Mouse (Mus musculus) spleen, adult 12 weeks (tissue): ENCODE measurements around the gene Arl11.
A peak's percentile ranks its signal among the peaks of the same experiment; 100 is the strongest.
"Not testable (repeated sequence)": the region's sequence is repeated elsewhere in the genome, so short reads cannot be mapped to it uniquely, and the experiment has no call there.

Experiments
- DNase-seq: peaks from one replicate; pipeline ENCODE4 v3.0.0; 2022; ENCODE audit warnings: low spot score

Gene Arl11

DNA sequence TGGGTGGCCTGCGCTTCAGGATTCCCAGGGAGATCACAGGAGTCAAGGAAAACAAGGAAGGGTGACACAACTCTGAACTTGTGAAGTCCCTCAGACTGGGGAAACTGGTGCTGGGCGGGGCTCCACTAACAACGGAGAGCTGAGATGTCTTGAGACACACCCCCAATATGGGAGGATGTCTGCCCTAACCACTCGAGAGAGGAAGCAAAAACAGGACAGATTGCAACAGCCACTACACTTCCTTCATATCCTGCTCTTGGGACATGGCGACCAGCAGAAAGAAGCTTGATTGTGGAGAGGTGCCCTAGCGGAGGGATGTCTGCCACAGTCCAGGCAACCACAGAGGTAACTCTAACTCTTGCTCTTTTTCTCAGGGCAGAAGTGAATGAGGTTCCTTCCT, at the start of gene Arl11:
TSS of gene Arl11 (plus strand) at position 161 of the 400 bp plus-strand sequence.
- no peak for DNase-seq

- no peak for DNase-seq
Observed at GRCm38 (mm10) chr14:61267908-61268475, 41.6 kb upstream of the Arl11 start.

DNA sequence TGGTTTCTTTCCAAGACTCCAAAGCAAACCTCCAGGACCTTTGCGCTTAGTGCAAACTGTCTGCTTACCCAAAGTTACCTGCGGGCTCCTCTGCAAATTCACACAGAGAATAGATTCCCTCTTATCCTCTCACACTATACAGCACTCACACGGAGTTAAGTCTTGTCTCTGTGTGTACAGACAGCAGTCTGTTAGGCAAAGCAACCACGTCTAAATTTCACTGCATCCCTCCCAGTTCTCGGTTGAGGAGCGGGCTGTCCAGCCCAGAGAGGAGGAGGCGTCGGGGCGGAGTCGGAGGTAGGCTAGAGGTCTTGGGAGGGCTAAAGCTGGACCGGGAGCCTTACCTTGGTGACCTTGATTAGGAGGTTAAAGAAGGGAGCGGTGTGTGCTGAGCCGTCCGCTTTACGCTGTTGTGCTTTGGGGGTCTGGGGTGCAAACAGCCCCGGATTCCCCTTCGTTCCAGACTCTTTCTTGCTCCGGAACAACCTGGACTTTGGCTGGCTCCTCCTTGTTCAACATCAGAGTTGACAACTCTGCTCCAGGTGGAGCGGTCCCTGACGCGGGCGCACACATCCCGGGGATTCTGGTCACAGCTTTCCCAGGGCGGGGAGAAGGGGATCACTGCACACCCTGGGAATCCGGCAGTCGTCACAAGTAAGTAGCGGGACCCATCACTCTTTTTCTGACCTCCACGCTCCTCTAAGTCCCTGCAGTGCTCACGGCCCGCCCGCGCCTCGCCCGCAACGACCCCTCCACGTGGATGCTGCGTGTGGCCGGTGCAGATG, 34.9 kb upstream of the Arl11 start:
- no peak for DNase-seq

DNA sequence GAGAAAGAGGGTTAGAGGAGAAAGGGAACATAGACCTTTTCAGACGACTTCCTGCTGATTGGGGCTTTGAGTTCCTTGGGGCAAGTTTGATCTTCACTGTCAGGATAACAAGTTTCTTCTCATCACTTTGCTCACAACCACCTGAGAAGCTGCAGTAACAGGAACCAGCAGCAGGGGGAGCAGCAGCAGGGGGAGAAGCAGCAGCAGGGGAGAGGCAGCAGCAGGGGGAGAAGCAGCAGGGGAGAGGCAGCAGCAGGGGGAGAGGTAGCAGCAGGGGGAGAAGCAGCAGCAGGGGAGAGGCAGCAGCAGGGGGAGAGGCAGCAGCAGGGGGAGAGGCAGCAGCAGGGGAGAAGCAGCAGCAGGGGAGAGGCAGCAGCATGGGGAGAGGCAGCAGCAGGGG, 32.3 kb upstream of the Arl11 start:
- DNase-seq = peak; percentile 17

- DNase-seq = no peak
Observed at GRCm38 (mm10) chr14:61278676-61279300, 30.8 kb upstream of the Arl11 start.

- no peak for DNase-seq
Observed at GRCm38 (mm10) chr14:61288606-61289286, 20.8 kb upstream of the Arl11 start.

GRCm38 (mm10) chr14:61290664-61291063, 18.9 kb upstream of the Arl11 start:
- no peak for DNase-seq

GRCm38 (mm10) chr14:61293884-61294737, 15.4 kb upstream of the Arl11 start:
- DNase-seq = peak; percentile 24

- peak; percentile 19 for DNase-seq
Observed at GRCm38 (mm10) chr14:61294738-61295079, 14.8 kb upstream of the Arl11 start.

DNA sequence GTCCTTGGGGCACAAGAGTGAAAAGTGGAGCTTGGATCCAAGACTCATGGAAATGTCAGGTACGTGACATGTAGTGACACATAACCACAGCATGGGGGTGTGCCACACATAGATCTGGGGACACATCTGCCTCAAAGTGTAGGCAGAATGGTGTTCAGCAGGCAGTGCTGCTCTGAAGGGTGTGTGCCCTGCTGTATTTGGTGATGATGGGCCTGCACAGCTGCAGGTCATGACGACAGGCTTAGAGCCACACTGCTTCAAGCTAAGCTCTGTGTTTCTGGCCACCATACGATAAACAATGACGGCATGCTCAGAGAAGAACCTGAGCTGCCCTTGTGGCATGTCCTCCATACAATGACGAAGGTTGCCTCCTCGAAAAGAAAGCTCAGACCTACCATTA, 9.7 kb upstream of the Arl11 start:
- DNase-seq = no peak

GRCm38 (mm10) chr14:61301323-61301722, 8.2 kb upstream of the Arl11 start:
- DNase-seq = no peak

- DNase-seq = no peak
Observed at GRCm38 (mm10) chr14:61302428-61302827, 7.1 kb upstream of the Arl11 start.

DNA sequence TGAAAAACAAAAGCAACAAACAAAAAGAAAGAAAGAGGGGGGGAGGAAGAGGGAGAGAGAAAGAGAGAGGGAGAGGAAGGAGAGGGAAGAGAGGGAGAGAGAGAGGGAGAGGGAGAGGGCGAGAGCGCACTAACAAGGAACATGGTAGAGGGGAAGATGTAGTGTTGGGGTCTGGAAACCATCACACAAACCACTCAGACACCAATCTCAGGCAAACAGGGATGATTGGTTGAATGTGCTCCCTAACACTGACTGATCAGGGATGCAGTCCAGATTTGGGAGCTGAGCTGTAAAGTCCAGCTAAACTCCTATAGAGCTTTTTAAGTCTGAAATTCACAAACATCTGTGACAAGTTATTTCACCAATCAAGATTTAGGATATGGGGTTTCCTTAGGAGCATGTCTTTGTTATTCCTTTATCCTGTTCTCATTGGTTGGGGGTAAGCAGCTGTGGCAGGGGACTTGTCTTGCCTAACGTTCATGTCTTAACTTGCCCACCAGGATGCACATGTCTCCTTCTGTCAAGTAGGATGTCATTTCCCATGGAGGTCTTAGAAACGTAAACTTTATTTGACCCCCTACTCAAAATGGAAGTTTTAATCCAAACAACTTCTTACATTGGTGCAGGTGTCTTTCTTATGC, 5.5 kb upstream of the Arl11 start:
- DNase-seq = no peak

DNA sequence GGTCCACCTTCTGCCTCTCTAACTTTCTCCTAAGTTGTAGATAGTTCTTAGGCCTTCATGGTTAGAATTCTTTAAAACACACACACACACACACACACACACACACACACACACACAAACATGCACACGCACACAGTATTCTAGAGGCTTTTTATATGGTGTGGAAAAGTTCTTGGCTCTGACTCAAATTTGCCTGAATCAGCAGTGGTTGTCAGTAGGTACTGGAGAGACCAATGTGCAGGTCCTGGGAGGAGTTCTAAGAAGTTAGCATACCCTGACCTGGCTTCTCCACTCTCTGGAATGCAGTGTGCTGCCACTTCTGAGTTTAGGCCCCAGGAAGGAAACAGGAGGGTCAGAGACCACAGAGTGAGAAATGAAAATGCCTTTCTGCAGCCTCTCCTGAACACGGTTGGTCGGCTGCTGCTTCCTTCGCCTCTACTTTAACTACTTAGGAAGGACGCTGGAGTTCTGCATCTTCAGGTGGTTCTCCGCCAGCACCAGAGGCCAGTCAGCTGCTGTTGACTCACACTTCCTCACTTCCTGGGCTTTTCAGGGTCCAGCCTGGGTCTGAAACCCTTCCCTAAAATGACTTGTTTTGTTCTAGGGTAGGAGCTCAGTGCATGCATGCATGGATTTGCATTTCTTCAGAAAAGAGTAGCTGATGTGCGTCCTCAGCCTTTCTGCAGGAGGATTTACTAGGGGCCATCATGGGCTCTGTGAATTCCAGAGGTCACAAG, 651 bp downstream of the Arl11 start:
- no peak for DNase-seq

DNA sequence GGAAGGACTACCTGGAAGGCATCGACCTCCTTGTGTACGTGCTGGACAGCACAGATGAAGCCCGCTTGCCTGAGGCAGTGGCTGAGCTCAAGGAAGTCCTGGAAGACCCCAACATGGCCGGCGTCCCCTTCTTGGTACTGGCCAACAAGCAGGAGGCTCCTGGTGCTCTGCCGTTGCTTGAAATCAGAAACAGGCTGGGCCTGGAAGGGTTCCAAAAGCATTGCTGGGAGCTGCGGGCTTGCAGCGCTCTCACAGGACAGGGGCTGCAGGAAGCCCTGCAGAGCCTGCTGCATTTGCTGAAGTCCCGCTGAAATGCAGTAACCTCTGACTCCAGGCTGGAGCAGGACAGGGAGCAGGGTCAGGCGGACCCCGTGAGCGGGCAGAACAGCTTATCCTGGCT, 1.4 kb downstream of the Arl11 start:
- no peak for DNase-seq

DNA sequence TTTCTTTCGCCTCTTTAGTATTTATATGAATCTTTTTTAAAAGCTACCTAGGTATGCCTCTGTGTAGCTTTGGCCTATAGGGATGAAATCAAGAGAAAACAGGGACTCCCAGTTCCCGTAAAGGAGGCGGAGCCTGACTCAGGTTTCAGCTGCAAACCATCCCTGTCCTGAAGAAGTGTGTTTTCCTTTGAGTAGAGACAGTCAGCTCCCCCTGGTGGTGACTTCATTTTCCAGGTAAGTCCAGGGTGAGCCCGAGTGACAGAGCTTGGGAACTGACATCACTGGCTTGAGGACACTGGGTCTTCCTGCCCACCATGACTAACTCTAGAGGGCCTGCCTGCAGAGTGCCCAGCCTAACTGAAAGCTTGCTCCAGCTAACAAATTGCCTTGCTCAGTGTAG, 7.3 kb downstream of the Arl11 start:
- DNase-seq = no peak

GRCm38 (mm10) chr14:61320765-61321164, 11.2 kb downstream of the Arl11 start:
- no peak for DNase-seq

GRCm38 (mm10) chr14:61321200-61321599, 11.6 kb downstream of the Arl11 start:
- no peak for DNase-seq

GRCm38 (mm10) chr14:61322740-61323139, 13.2 kb downstream of the Arl11 start:
- DNase-seq = no peak

DNA sequence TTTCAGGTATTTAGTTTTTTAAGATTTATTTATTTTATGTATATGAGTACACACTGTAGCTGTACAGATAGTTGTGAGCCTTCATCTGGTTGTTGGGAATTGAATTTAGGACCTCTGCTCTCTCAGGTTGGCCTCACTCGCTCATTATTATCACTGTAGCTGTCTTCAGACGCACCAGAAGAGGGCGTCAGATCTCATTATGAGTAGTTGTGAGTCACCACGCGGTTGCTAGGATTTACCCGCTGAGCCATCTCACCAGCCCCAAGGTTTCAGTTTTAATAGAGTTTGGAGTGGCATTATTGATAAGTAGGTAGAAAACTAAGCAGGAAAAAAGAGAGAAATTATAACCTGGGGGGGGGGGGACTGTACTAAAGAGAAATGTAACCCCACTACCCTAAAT, 17.5 kb downstream of the Arl11 start:
- not testable (repeated sequence) for DNase-seq
